ENCODE assay signal across 18 mouse cellular contexts in the genomic region with DNA sequence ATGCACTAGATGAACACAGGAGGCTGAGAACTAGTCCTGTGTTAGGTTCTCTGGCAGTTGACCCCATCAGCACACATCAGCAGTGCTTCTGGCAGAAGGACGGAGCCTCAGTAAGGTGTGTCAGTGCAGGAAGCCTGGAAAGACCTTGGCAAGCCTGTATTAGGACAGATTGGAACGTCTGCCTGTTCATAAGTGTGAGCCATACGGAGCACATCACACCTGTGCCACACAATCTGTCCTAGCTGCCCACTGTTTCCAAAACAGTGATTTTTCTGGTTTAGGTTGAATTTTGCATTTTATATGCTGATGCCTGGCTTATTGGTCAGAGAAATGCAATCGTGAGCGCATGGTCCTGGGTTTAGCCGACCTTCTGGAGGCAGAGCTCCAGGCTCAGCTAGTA. TPM values are rescaled to one million over a fixed set of nuclear protein-coding genes. Genes with fewer than 3 reads are reported as not detected.
DNase-seq lines count a peak whose midpoint lies in the region; ATAC-seq and TF ChIP-seq lines count a peak whose summit lies in the region.
"Had no signal": no experiment of that assay in that cellular context is flagged by ENCODE, and none has a peak within 500 bp of the region (broad histone marks: within the 10 kb centered on the region; RNA-seq: fewer than 3 reads in every experiment).

No protein-coding gene starts in this region.

- no peaks in the 10 kb centered on the region for H3K36me3 ChIP-seq in forebrain, embryonic 12.5 days (replicated peaks)
- H3K36me3 ChIP-seq in forebrain, embryonic 15.5 days = no peaks in the 10 kb centered on the region
- H3K36me3 ChIP-seq: heart, embryonic 13.5 days; hindbrain, embryonic 10.5 days; midbrain, embryonic 12.5 days had no signal

- 77% methylated on average over 6 of the region's 6 CpGs for WGBS in forebrain, embryonic 12.5 days
- WGBS in forebrain, embryonic 15.5 days = 73% methylated on average over 6 of the region's 6 CpGs
- WGBS in cerebellum, adult 2 months = 15% methylated on average over 6 of the region's 6 CpGs

- H3K27ac ChIP-seq in forebrain, embryonic 12.5 days = 0 out of 2 replicates have a peak overlapping the region, but pooled peaks have one; percentile 31
- H3K27ac ChIP-seq in forebrain, embryonic 15.5 days (replicated peaks) = no peak overlapping the region
- H3K27ac ChIP-seq in cerebellum, adult 2 months (ENCODE audit: insufficient read depth, low read length) = no peak overlapping the region
- H3K27ac ChIP-seq: heart, embryonic 13.5 days; hindbrain, embryonic 10.5 days; midbrain, embryonic 12.5 days had no signal

- no peak for TF ChIP-seq POLR2A in cerebellum, adult 2 months (IDR thresholded peaks at IDR 0.05; ENCODE audit: borderline replicate concordance, insufficient read depth, low read length)

- H3K4me3 ChIP-seq in forebrain, embryonic 12.5 days (replicated peaks) = no peak overlapping the region
- no peak overlapping the region for H3K4me3 ChIP-seq in forebrain, embryonic 15.5 days
- no peak overlapping the region for H3K4me3 ChIP-seq in cerebellum, adult 2 months (replicated peaks; ENCODE audit: insufficient read depth, low read depth, low read length)
- H3K4me3 ChIP-seq: heart, embryonic 13.5 days; hindbrain, embryonic 10.5 days; midbrain, embryonic 12.5 days had no signal

- H3K9ac ChIP-seq in forebrain, embryonic 12.5 days = no peak overlapping the region
- H3K9ac ChIP-seq in forebrain, embryonic 15.5 days (replicated peaks) = no peak overlapping the region
- H3K9ac ChIP-seq: heart, embryonic 13.5 days; liver, postnatal 0 days; midbrain, embryonic 12.5 days had no signal

- intact Hi-C loops in left cerebral cortex, postnatal 36 days (cut with DNase I) = no loop called here

- H3K27me3 ChIP-seq in forebrain, embryonic 12.5 days = no peaks in the 10 kb centered on the region
- no peaks in the 10 kb centered on the region for H3K27me3 ChIP-seq in forebrain, embryonic 15.5 days
- H3K27me3 ChIP-seq in cerebellum, adult 2 months (ENCODE audit: control insufficient read depth, insufficient read depth, low read length) = no peaks in the 10 kb centered on the region
- H3K27me3 ChIP-seq: heart, embryonic 13.5 days had no signal

- no peak for ATAC-seq in forebrain, embryonic 12.5 days (ENCODE audit: low FRiP score)
- ATAC-seq in forebrain, embryonic 15.5 days (replicated peaks) = no peak
- ATAC-seq: liver, postnatal 0 days had no signal

- DNase-seq in left cerebral cortex, postnatal 36 days (ENCODE audit: low spot score in 2 of 2) = peak; percentile 46 to 60
- no peak for DNase-seq in left cerebral cortex, adult 11 months (ENCODE audit: low spot score)
- DNase-seq in cerebellum, adult 2 months = peak; percentile 77 to 87
- DNase-seq in layer of hippocampus, adult 9-11 months = peak; percentile 47
- DNase-seq in thymus, adult 18-20 months = no peak
- DNase-seq in c-Kit-positive CD71-positive TER-119-positive erythroid progenitor cells, embryonic 14.5 days (ENCODE audit: low spot score) = no peak
- DNase-seq: adrenal gland, postnatal 14 days; liver, postnatal 0 days; lung, postnatal 36 days had no signal

- no peak for TF ChIP-seq CTCF in cerebellum, adult 2 months (IDR thresholded peaks at IDR 0.05; ENCODE audit: borderline replicate concordance, insufficient read depth, low read depth, low read length)

- H3K4me2 ChIP-seq in forebrain, embryonic 12.5 days = no peak overlapping the region
- H3K4me2 ChIP-seq in forebrain, embryonic 15.5 days (replicated peaks) = no peak overlapping the region
- H3K4me2 ChIP-seq: heart, embryonic 13.5 days; midbrain, embryonic 12.5 days had no signal

- peaks cover 17% of the 10 kb centered on the region for H3K4me1 ChIP-seq in forebrain, embryonic 12.5 days
- H3K4me1 ChIP-seq in forebrain, embryonic 15.5 days = peaks cover 40% of the 10 kb centered on the region
- H3K4me1 ChIP-seq in cerebellum, adult 2 months (ENCODE audit: control insufficient read depth, insufficient read depth, low read length) = peaks cover 19% of the 10 kb centered on the region

- H3K9me3 ChIP-seq in forebrain, embryonic 12.5 days = no peaks in the 10 kb centered on the region
- H3K9me3 ChIP-seq in forebrain, embryonic 15.5 days = no peaks in the 10 kb centered on the region
- H3K9me3 ChIP-seq: heart, embryonic 13.5 days; hindbrain, embryonic 10.5 days; midbrain, embryonic 12.5 days had no signal

RNA-seq across cellular contexts. Expression of gene Spa17, which starts 7.8 kb away (rescaled TPM):
- 18.9 and 21.2 TPM in 2 replicates for polyA plus RNA-seq in forebrain, embryonic 12.5 days (2016; fragmentation: Nextera tagmentation; extraction: Ambion mirVana)
- polyA plus RNA-seq in forebrain, embryonic 15.5 days (2015; fragmentation: Nextera tagmentation; extraction: Ambion mirVana) = 7.7 and 7.9 TPM in 2 replicates
- total RNA-seq in left cerebral cortex, postnatal 36 days (2021) = 1 to 10 TPM; 1.8 to 2.9 TPM
- 4.8 and 6.6 TPM in 2 replicates for polyA plus RNA-seq in cerebellum, adult 2 months (2012; rRNA removed)

RNA-seq across cellular contexts. Expression of gene Tbrg1, which starts 35.8 kb away (rescaled TPM):
- 109 and 114 TPM in 2 replicates for polyA plus RNA-seq in forebrain, embryonic 12.5 days (2016; fragmentation: Nextera tagmentation; extraction: Ambion mirVana)
- 79.5 and 82.5 TPM in 2 replicates for polyA plus RNA-seq in forebrain, embryonic 15.5 days (2015; fragmentation: Nextera tagmentation; extraction: Ambion mirVana)
- 10 to 100 TPM; 52.4 to 63.4 TPM for total RNA-seq in left cerebral cortex, postnatal 36 days (2021)
- 33.5 and 34.7 TPM in 2 replicates for polyA plus RNA-seq in cerebellum, adult 2 months (2012; rRNA removed)

RNA-seq across cellular contexts. Expression of gene Panx3, which starts 47.7 kb away (rescaled TPM):
- 0.19 TPM in 2 replicates for polyA plus RNA-seq in forebrain, embryonic 12.5 days (2016; fragmentation: Nextera tagmentation; extraction: Ambion mirVana)
- polyA plus RNA-seq in forebrain, embryonic 15.5 days (2015; fragmentation: Nextera tagmentation; extraction: Ambion mirVana) = not detected in 2 replicates
- total RNA-seq in left cerebral cortex, postnatal 36 days (2021) = not detected
- not detected in 2 replicates for polyA plus RNA-seq in cerebellum, adult 2 months (2012; rRNA removed)
- total RNA-seq: layer of hippocampus, adult 18-20 months had no signal
- polyA plus RNA-seq: gonadal fat pad, adult 2 months; intestine, embryonic 14.5 days; kidney, embryonic 14.5 days; liver, postnatal 0 days had no signal

Comparison
In these comparisons a context has a peak if more than half of its experiments do, and no peak if none do; other contexts are left out.
1. DNase-seq: peak in left cerebral cortex, postnatal 36 days (2 of 2), cerebellum, adult 2 months (2 of 2) and layer of hippocampus, adult 9-11 months (single experiment); none in left cerebral cortex, adult 11 months (single experiment), thymus, adult 18-20 months (0 of 2) and c-Kit-positive CD71-positive TER-119-positive erythroid progenitor cells, embryonic 14.5 days (single experiment).